Mouse (Mus musculus): Measurements from ENCODE around the gene Lep. TPM values are rescaled to one million over a fixed set of nuclear protein-coding genes. Genes with fewer than 3 reads are reported as not detected.

The Lep gene
- polyA plus RNA-seq, 1 experiment from 2014 or later = not detected

DNA sequence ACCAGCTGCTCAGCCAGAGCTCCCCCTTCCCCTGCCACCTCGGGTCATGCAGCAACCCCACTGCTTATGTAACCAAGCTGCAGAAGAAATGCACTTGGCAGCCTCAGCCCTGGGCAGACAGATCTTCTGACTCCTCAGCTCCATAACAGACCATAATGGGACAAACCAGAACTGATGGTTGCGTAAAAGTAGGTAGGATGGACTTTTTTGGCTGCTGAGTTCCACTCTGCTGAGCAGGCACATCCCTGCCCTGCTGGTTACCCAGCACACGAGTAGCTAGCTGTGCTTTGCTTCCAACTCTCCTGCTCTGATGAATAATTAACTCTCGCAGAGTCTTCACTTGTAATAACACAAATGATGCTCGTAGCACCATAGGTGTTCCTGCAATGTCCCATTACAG is 10.1 kb upstream of the Lep start:
- no peaks in the 10 kb centered on the region for H3K9me3 ChIP-seq (replicated peaks)
- no peak overlapping the region for H3K9ac ChIP-seq
- no peaks in the 10 kb centered on the region for H3K36me3 ChIP-seq
- WGBS = 63% methylated on average over 5 of the region's 5 CpGs
- no peaks in the 10 kb centered on the region for H3K27me3 ChIP-seq
- H3K4me3 ChIP-seq (replicated peaks) = no peak overlapping the region
- ATAC-seq (ENCODE audit: insufficient number of reproducible peaks, low FRiP score, low TSS enrichment, low read depth) = no peak
- H3K27ac ChIP-seq (replicated peaks) = no peak overlapping the region
- H3K4me1 ChIP-seq = no peaks in the 10 kb centered on the region
- no peak overlapping the region for H3K4me2 ChIP-seq (replicated peaks)

DNA sequence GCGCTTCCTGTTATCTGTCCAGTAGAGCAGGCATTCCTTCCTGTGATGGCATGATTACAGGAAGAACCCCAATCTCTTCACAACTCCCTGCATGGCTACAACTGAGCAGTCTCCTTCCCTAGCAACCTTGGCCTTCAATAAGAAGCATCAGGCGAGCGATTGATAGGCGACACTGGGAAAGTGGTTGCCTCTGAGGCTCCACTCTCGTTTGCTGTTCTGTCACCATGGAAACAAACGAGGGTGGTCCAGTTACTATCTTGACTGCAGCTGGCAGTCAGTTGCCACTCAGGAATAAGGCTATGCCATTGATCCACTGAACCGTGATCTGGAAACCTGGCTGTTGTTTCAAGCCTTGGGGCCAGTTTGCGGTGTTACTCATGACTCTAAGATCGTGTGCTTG is 7.8 kb upstream of the Lep start:
- H3K4me2 ChIP-seq (replicated peaks) = no peak overlapping the region
- H3K4me3 ChIP-seq (replicated peaks) = no peak overlapping the region
- 64% methylated on average over 9 of the region's 9 CpGs for WGBS
- no peak for ATAC-seq (ENCODE audit: insufficient number of reproducible peaks, low FRiP score, low TSS enrichment, low read depth)
- no peaks in the 10 kb centered on the region for H3K36me3 ChIP-seq
- no peaks in the 10 kb centered on the region for H3K9me3 ChIP-seq (replicated peaks)
- H3K27me3 ChIP-seq = no peaks in the 10 kb centered on the region
- H3K27ac ChIP-seq (replicated peaks) = no peak overlapping the region
- H3K9ac ChIP-seq = no peak overlapping the region
- H3K4me1 ChIP-seq = no peaks in the 10 kb centered on the region

DNA sequence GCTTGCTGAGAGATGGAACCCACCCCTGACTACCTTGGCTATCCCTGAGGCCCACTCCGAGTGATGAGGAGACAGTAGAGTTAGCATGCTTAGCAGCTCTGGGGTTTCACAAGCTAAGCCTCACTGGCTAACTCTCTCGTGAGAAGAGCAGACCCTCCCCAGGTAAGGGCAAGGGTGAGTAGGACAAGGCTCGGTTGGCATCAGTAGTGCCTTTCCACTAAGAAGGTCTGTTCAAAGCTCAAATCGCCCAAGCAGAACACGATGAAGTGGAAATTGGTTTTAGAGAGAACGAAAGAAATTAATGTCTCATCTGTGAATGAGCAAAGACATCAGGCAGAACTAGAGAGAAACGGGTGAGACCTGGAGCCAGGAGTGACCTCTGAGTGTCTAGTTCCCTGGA is 6.8 kb upstream of the Lep start:
- H3K9ac ChIP-seq = no peak overlapping the region
- 66% methylated on average over 7 of the region's 7 CpGs for WGBS
- no peak for ATAC-seq (ENCODE audit: insufficient number of reproducible peaks, low FRiP score, low TSS enrichment, low read depth)
- no peak overlapping the region for H3K4me3 ChIP-seq (replicated peaks)
- H3K27ac ChIP-seq (replicated peaks) = no peak overlapping the region
- H3K27me3 ChIP-seq = no peaks in the 10 kb centered on the region
- no peaks in the 10 kb centered on the region for H3K36me3 ChIP-seq
- H3K9me3 ChIP-seq (replicated peaks) = no peaks in the 10 kb centered on the region
- H3K4me1 ChIP-seq = no peaks in the 10 kb centered on the region
- no peak overlapping the region for H3K4me2 ChIP-seq (replicated peaks)

DNA sequence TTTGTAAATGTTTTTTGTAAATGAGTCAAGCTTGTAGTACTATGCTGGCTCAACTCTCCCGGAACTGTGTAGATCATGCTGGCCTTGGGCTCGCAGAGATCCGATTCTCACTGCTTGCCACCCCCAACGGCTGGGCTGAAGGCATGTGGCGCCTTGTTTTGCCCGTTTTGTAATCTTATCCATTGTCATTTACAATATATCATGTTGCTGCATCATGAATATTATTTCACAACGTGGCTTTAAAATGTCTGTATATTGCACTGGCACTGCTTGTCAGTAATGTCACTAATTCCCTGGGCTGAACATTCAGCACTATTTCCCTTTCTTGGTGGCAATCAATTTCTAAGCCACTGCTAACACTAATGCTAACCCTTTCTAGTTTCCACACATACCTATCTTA is 3.6 kb upstream of the Lep start:
- Histone ChIP-seq H3K9me3 (replicated peaks) (no peaks in the 10 kb centered on the region), H3K4me3 (replicated peaks) (no peak overlapping the region), H3K27ac (replicated peaks) (no peak overlapping the region), H3K9ac (no peak overlapping the region), H3K4me2 (replicated peaks) (no peak overlapping the region), H3K4me1 (no peaks in the 10 kb centered on the region), H3K36me3 (no peaks in the 10 kb centered on the region), H3K27me3 (no peaks in the 10 kb centered on the region)
- WGBS = 75% methylated on average over 7 of the region's 7 CpGs
- ATAC-seq (ENCODE audit: insufficient number of reproducible peaks, low FRiP score, low TSS enrichment, low read depth) = no peak

GRCm38 (mm10) chr6:29066389-29066790 is 6.4 kb downstream of the Lep start:
- H3K27ac ChIP-seq (replicated peaks) = no peak overlapping the region
- no peak overlapping the region for H3K4me2 ChIP-seq (replicated peaks)
- no peaks in the 10 kb centered on the region for H3K4me1 ChIP-seq
- H3K9me3 ChIP-seq (replicated peaks) = no peaks in the 10 kb centered on the region
- H3K9ac ChIP-seq = no peak overlapping the region
- no peaks in the 10 kb centered on the region for H3K27me3 ChIP-seq
- no peak overlapping the region for H3K4me3 ChIP-seq (replicated peaks)
- 61% methylated on average over 8 of the region's 8 CpGs for WGBS
- H3K36me3 ChIP-seq = no peaks in the 10 kb centered on the region
- ATAC-seq (ENCODE audit: insufficient number of reproducible peaks, low FRiP score, low TSS enrichment, low read depth) = no peak

- Histone ChIP-seq H3K9ac (no peak overlapping the region), H3K27ac (replicated peaks) (no peak overlapping the region), H3K4me2 (replicated peaks) (no peak overlapping the region), H3K27me3 (no peaks in the 10 kb centered on the region), H3K9me3 (replicated peaks) (no peaks in the 10 kb centered on the region), H3K4me1 (no peaks in the 10 kb centered on the region), H3K36me3 (no peaks in the 10 kb centered on the region), H3K4me3 (replicated peaks) (no peak overlapping the region)
- WGBS = 75% methylated on average over 4 of the region's 4 CpGs
- ATAC-seq (ENCODE audit: insufficient number of reproducible peaks, low FRiP score, low TSS enrichment, low read depth) = no peak
Measured at GRCm38 (mm10) chr6:29072258-29072657, 12.2 kb downstream of the Lep start.

- no peak overlapping the region for H3K4me3 ChIP-seq (replicated peaks)
- H3K4me2 ChIP-seq (replicated peaks) = no peak overlapping the region
- H3K27ac ChIP-seq (replicated peaks) = no peak overlapping the region
- H3K36me3 ChIP-seq = no peaks in the 10 kb centered on the region
- H3K4me1 ChIP-seq = no peaks in the 10 kb centered on the region
- no peaks in the 10 kb centered on the region for H3K27me3 ChIP-seq
- H3K9ac ChIP-seq = no peak overlapping the region
- 53% methylated on average over 11 of the region's 11 CpGs for WGBS
- H3K9me3 ChIP-seq (replicated peaks) = no peaks in the 10 kb centered on the region
- no peak for ATAC-seq (ENCODE audit: insufficient number of reproducible peaks, low FRiP score, low TSS enrichment, low read depth)
Measured at GRCm38 (mm10) chr6:29073462-29074132, 13.6 kb downstream of the Lep start.

DNA sequence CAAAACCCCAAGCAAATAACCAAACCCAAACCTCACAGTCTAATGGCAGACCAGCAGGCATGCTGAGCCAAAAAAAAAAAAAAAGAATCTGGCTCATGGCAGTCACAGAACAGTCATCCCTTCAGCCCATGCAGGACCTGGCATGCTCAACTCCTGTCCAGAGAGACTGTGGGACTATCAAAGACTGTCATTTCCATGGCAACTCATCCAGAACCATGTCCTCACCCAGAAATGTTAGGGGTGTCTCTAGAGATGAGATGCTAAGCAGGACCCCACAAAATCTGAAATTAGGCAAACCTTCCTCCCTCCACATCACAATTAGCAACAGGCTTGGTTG is 14.1 kb downstream of the Lep start:
- Histone ChIP-seq H3K9ac (no peak overlapping the region), H3K9me3 (replicated peaks) (no peaks in the 10 kb centered on the region), H3K4me3 (replicated peaks) (no peak overlapping the region), H3K36me3 (no peaks in the 10 kb centered on the region), H3K27ac (replicated peaks) (no peak overlapping the region), H3K27me3 (no peaks in the 10 kb centered on the region), H3K4me1 (no peaks in the 10 kb centered on the region), H3K4me2 (replicated peaks) (no peak overlapping the region)
- ATAC-seq (ENCODE audit: insufficient number of reproducible peaks, low FRiP score, low TSS enrichment, low read depth) = no peak

- Histone ChIP-seq H3K36me3 (no peaks in the 10 kb centered on the region), H3K27ac (replicated peaks) (no peak overlapping the region), H3K27me3 (no peaks in the 10 kb centered on the region), H3K9ac (no peak overlapping the region), H3K9me3 (replicated peaks) (no peaks in the 10 kb centered on the region), H3K4me1 (no peaks in the 10 kb centered on the region), H3K4me3 (replicated peaks) (no peak overlapping the region), H3K4me2 (replicated peaks) (no peak overlapping the region)
- 51% methylated on average over 4 of the region's 4 CpGs for WGBS
- ATAC-seq (ENCODE audit: insufficient number of reproducible peaks, low FRiP score, low TSS enrichment, low read depth) = no peak
Measured at GRCm38 (mm10) chr6:29079291-29079690, 19.3 kb downstream of the Lep start.

DNA sequence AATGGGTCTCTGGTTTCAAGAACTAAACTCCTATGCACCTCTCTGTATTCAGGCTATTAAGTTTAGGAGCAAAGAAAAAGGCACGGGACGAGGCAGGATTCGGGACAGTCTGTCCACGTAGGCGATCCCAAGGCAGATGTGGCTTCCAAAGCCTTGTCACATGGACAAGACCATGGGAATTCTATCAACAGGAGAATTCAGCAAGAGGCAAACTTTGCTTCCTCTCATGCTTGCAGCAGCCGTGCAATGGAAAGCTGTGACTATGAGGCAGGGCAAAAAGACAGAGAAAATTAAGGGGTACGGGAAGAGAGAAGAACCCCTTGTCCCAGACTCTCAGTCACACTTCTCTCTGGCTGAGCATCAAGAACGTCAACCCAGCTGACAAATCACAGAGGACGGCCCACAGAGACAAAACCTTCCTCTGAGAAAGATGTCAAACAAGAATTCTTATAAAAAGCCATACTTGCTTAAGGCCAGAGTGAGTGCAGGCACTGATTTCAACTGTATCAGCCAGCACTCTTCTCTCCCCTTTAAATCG is 21.9 kb downstream of the Lep start:
- Histone ChIP-seq H3K4me2 (replicated peaks) (no peak overlapping the region), H3K36me3 (no peaks in the 10 kb centered on the region), H3K27me3 (no peaks in the 10 kb centered on the region), H3K4me1 (no peaks in the 10 kb centered on the region), H3K4me3 (replicated peaks) (no peak overlapping the region), H3K9ac (no peak overlapping the region), H3K27ac (replicated peaks) (no peak overlapping the region), H3K9me3 (replicated peaks) (no peaks in the 10 kb centered on the region)
- WGBS = 69% methylated on average over 10 of the region's 10 CpGs
- no peak for ATAC-seq (ENCODE audit: insufficient number of reproducible peaks, low FRiP score, low TSS enrichment, low read depth)

GRCm38 (mm10) chr6:29082776-29083354 is 22.8 kb downstream of the Lep start:
- Histone ChIP-seq H3K9me3 (replicated peaks) (no peaks in the 10 kb centered on the region), H3K36me3 (no peaks in the 10 kb centered on the region), H3K27ac (replicated peaks) (no peak overlapping the region), H3K4me1 (no peaks in the 10 kb centered on the region), H3K4me3 (replicated peaks) (no peak overlapping the region), H3K27me3 (no peaks in the 10 kb centered on the region), H3K9ac (no peak overlapping the region), H3K4me2 (replicated peaks) (no peak overlapping the region)
- WGBS = 32% methylated on average over 9 of the region's 9 CpGs
- no peak for ATAC-seq (ENCODE audit: insufficient number of reproducible peaks, low FRiP score, low TSS enrichment, low read depth)

GRCm38 (mm10) chr6:29084401-29084800 is 24.4 kb downstream of the Lep start:
- Histone ChIP-seq H3K4me3 (replicated peaks) (no peak overlapping the region), H3K4me1 (no peaks in the 10 kb centered on the region), H3K9me3 (replicated peaks) (no peaks in the 10 kb centered on the region), H3K9ac (no peak overlapping the region), H3K36me3 (no peaks in the 10 kb centered on the region), H3K27me3 (no peaks in the 10 kb centered on the region), H3K4me2 (replicated peaks) (no peak overlapping the region), H3K27ac (replicated peaks) (no peak overlapping the region)
- 37% methylated on average over 7 of the region's 7 CpGs for WGBS
- ATAC-seq (ENCODE audit: insufficient number of reproducible peaks, low FRiP score, low TSS enrichment, low read depth) = no peak
